Mouse (Mus musculus) hindbrain, postnatal 0 days (tissue): ENCODE data around the gene Syna. TPM values are rescaled to one million over a fixed set of nuclear protein-coding genes. Genes with fewer than 3 reads are reported as not detected.

Experiments used
- ATAC-seq: fragments of 200-750 bp; cut with Nextera tagmentation; 2 replicates; pipeline ENCODE4 v1.8.0; 2017; ENCODE audit warnings: mild to moderate bottlenecking, moderate TSS enrichment, moderate library complexity
- DNase-seq: peaks from one replicate; pipeline ENCODE4 v3.0.0-alpha.2; 2015; ENCODE audit warnings: low spot score
- H3K27ac ChIP-seq: fragments of 300-500 bp; sonication (generic); 2 replicates; pipeline ENCODE4 v1.5.1; 2014; ENCODE audit warnings: mild to moderate bottlenecking
- H3K27me3 ChIP-seq: fragments of 300-500 bp; sonication (generic); 2 replicates; pipeline ENCODE4 v1.6.1; 2014; ENCODE audit warnings: low read length, mixed read lengths; ENCODE audit not compliant: insufficient read depth
- H3K36me3 ChIP-seq: fragments of 300-500 bp; sonication (generic); 2 replicates; pipeline ENCODE4 v1.6.1; 2014; ENCODE audit warnings: low read length, mixed read lengths; ENCODE audit not compliant: insufficient read depth
- H3K4me1 ChIP-seq: fragments of 300-500 bp; sonication (generic); 2 replicates; pipeline ENCODE4 v1.6.1; 2014; ENCODE audit warnings: antibody characterized with exemption, low read length, mixed read lengths; ENCODE audit not compliant: insufficient read depth
- H3K4me2 ChIP-seq: fragments of 300-500 bp; sonication (generic); 2 replicates; pipeline ENCODE4 v1.6.1; 2014; ENCODE audit warnings: low read depth, mild to moderate bottlenecking, low read length, moderate library complexity, mixed read lengths
- H3K4me3 ChIP-seq: fragments of 300-500 bp; sonication (generic); 2 replicates; pipeline ENCODE4 v1.5.1; 2014; ENCODE audit warnings: low read length
- H3K9ac ChIP-seq: fragments of 300-500 bp; sonication (generic); replicated peaks from 2 replicates; pipeline ENCODE4 v1.6.1; 2014; ENCODE audit warnings: mild to moderate bottlenecking, low read length, moderate library complexity, mixed read lengths
- H3K9me3 ChIP-seq: fragments of 300-500 bp; sonication (generic); 2 replicates; pipeline ENCODE4 v1.6.1; 2016; ENCODE audit warnings: low read length, mixed read lengths
- CTCF ChIP-seq: IDR thresholded peaks from 2 replicates; pipeline ENCODE4 v1.5.1; 2016; ENCODE audit warnings: antibody characterized with exemption, control low read depth, low read depth
- WGBS: fragments of 180-500 bp; shearing (Covaris S2); extraction: QIAGEN DNeasy Blood & Tissue Kit; methylation state at CpG from one replicate; pipeline ENCODE4 v1.1.7; 2014; 5-methylcytosine and 5-hydroxymethylcytosine counted together
- polyA plus RNA-seq: library from polyadenylated mRNA; unstranded; fragments of >200 nt; fragmentation: Nextera tagmentation; extraction: Ambion mirVana; gene quantifications from 2 replicates; pipeline ENCODE4 v1.2.1, GENCODE M21; 2015
- total RNA-seq: library from RNA; depleted of rRNA; stranded (reverse); fragments of >200 nt; gene quantifications from 2 replicates; pipeline ENCODE4 v1.2.3, GENCODE M21; 2014

Syna gene
- total and polyA plus RNA-seq, 2 experiments from 2014 or later = 0.81 TPM; not detected in 1

DNA sequence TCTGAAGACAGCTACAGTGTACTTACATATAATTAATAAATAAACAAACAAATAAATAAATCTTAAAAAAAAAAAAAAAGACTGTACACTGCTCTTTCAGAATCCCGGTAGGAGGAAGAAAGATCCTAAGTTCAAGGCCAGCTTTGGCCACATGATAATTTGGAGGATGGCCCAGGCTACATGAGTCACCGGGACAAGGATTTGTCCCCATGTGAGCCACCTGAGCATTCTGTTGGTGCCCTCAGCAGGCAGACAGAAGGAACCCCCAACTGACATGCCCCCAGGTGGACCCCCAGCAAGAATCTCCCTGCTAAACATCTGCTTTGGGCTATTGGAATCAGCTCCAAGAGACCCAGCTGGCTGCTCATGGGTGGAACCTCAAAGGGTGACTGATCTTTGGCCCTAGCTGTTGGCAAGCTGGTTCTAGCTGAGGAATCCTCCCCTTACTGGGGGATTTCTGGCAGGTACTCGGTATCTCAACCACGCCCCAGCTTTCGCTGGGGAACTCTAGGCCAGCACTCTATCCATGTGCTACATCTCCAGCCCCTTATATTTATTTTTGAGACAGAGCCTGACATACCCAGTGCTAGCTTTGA lies 5.9 kb downstream of the Syna start:
- no peaks in the 10 kb centered on the region for H3K27me3 ChIP-seq
- WGBS = 81% methylated on average over 5 of the region's 5 CpGs
- no peak for ATAC-seq
- H3K4me3 ChIP-seq = no peak overlapping the region
- DNase-seq = no peak
- H3K9ac ChIP-seq = no peak overlapping the region
- H3K27ac ChIP-seq = no peak overlapping the region
- no peak overlapping the region for H3K4me2 ChIP-seq
- no peak for TF ChIP-seq CTCF
- peaks cover 19% of the 10 kb centered on the region; the same call in 1 of the 2 replicates for H3K4me1 ChIP-seq
- no peaks in the 10 kb centered on the region for H3K36me3 ChIP-seq
- no peaks in the 10 kb centered on the region for H3K9me3 ChIP-seq

DNA sequence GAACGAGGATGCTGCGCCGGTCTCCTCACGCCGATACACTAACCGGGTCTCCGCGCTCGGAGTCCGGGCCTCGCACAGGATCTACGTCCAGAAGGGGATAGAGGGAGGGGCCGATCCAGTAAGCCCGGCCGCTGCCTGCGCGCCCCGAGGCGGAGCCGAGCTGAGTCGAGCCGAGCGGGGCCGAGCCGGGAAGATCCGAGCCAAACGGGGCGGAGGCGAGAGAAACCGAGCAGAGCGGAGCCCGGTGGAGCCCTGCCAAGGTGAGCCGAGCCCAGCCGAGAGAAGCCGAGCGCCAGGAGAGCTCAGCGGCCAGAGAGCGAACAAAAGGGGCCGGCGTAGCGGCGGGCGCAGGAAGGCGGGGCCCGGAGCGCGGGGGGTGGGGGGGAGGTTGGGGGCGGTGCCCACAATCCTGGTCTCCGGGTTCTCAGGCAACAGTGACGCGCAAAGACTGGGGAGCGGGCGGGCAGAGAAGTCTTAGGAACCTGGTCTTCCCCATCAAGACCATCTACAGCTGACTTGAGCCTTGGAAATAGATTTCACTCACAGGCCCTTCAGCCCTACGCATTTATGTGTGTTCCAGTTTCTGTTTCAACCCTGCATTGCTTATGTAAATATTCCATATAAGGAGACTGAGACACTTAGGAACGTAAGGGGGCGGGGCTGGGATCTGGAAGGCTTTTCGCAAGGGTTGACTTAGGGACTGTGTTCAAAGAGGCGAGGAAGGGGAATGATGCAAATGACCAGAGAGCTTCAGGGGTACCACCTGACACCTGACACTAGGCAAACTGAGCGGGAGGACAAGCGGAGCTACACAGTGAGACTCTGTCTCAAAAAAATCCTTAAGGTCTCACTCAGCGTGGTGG lies 7.6 kb downstream of the Syna start, which contains the start of gene Clip2:
TSS of gene Clip2 (minus strand) at position 325 of the 863 bp plus-strand sequence.
- Histone ChIP-seq H3K27me3 (no peaks in the 10 kb centered on the region), H3K27ac (peak within 1 kb of the TSS; percentile 94), H3K9me3 (no peaks in the 10 kb centered on the region), H3K4me3 (peak within 1 kb of the TSS; percentile 84), H3K36me3 (no peaks in the 10 kb centered on the region), H3K9ac (peak within 1 kb of the TSS; percentile 89), H3K4me2 (peak within 1 kb of the TSS; percentile 78), H3K4me1 (peaks cover 25% of the 10 kb centered on the region; the same call in 1 of the 2 replicates)
- DNase-seq (peak; percentile 99), ATAC-seq (peak; percentile 96)
- TF ChIP-seq CTCF = peak; percentile 34
- under 1% methylated on average over 53 of the region's 61 CpGs for WGBS

DNA sequence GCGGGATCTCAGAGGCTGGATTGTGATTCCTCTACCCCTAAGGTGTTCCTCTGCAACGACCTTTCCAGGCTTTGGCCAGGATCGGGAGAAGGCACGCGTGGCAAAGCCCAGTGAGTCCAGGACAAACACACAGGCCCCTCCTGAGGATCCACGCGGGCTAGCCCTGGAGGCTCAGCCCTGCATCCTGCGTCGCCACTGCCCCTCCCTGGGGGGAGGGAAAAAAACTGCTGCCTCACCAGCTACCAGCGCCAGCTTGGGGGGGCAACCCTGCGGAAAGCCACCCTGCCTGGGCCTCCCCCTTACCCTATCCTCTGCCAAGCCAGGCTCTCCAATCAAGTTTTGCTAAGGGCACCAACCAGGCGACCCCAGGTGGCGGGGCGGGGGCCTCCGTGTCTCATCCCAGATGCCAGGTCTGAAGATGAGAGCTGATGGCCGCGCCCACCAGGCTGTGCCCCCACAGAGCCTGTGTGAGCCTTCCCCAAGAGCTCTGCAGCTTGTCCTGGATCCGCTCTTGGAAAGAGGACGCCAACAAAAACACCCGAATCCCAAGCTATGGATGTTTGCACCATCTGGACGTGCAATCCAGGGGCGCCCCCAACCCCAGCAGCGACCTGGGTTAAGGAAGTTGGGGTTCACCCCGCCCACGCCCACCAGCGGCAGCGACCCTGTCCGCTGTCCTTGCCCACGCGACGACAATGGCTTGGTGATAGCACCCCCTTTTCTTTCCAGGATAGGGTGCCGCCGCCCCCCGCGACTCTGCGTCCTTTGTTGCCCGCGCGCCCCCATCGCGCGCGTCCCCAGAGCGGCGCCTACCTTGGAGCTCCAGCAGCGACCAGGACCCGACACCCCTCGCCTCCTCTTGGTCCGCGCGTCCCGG lies 8.5 kb downstream of the Syna start:
- TF ChIP-seq CTCF = peak; percentile 6; the same call in 1 of the 2 replicates
- Histone ChIP-seq H3K4me1 (peaks cover 30% of the 10 kb centered on the region; the same call in 1 of the 2 replicates), H3K27ac (peak overlapping the region; percentile 94), H3K9me3 (no peaks in the 10 kb centered on the region), H3K27me3 (no peaks in the 10 kb centered on the region), H3K4me2 (peak overlapping the region; percentile 78), H3K4me3 (peak overlapping the region; percentile 84), H3K36me3 (no peaks in the 10 kb centered on the region), H3K9ac (peak overlapping the region; percentile 89)
- under 1% methylated on average over 49 of the region's 52 CpGs for WGBS
- ATAC-seq (peak; percentile 21), DNase-seq (peak; percentile 82)

DNA sequence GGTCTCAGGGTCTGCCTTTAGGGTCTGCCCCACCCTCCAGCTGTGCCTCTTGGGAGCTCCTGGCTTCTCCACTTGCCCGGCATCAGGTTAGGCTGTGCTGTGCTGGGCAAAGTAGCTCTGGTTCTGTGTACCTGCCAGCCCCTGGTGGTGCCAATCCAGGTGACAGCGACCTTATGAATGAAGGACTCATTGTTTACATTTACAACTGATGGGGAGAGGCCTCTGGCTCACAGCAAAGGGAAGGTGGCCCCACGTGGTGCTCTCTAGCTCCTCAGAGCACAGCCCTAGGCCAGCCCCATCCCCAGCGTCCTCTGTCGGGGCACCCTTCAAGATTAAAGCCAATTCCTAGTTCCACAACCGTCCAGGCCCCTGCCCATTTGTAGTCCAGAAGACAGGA lies 9.1 kb downstream of the Syna start:
- Histone ChIP-seq H3K9ac (peak overlapping the region; percentile 89), H3K27me3 (no peaks in the 10 kb centered on the region), H3K9me3 (no peaks in the 10 kb centered on the region), H3K4me2 (peak overlapping the region; percentile 78), H3K36me3 (no peaks in the 10 kb centered on the region), H3K4me1 (peaks cover 33% of the 10 kb centered on the region), H3K27ac (peak overlapping the region; percentile 94), H3K4me3 (peak overlapping the region; percentile 84)
- DNase-seq (peak; percentile 25), ATAC-seq (no peak)
- WGBS = 6% methylated on average over 6 of the region's 6 CpGs
- TF ChIP-seq CTCF = peak; percentile 13

DNA sequence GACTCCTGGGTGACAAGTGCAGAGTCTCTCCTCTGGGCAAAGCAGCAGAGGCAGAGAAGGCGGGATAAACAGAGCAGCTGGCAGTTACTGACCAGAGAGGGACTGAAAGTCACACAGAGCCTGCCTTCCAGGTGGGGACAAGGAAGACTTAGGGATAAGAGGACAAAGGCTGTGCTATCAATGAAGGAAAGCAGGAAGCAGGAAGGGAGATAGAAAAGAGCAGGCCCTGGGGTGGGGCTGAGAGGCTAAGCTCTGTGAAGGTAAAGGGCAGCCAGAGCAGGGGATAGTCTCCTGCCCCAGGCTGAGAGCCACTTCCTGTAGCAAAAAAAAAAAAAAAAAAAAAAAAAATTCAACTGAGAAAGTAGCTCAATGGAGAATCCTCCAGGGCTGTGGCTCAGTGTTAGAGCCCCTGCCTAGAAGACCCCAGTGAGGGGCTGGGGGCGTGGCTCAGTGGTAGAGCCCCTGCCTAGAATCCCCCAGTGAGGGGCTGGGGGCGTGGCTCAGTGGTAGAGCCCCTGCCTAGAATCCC lies 10.3 kb downstream of the Syna start:
- Histone ChIP-seq H3K9me3 (no peaks in the 10 kb centered on the region), H3K4me3 (no peak overlapping the region), H3K27ac (no peak overlapping the region), H3K4me1 (peaks cover 29% of the 10 kb centered on the region), H3K4me2 (peak overlapping the region; percentile 78), H3K36me3 (no peaks in the 10 kb centered on the region), H3K9ac (0 out of 2 replicates have a peak overlapping the region, but pooled peaks have one; percentile 30), H3K27me3 (no peaks in the 10 kb centered on the region)
- ATAC-seq (no peak), DNase-seq (no peak)
- no peak for TF ChIP-seq CTCF
- WGBS = 85% methylated on average over 2 of the region's 3 CpGs

GRCm38 (mm10) chr5:134548306-134548705 lies 11.7 kb downstream of the Syna start:
- no peak for TF ChIP-seq CTCF
- WGBS = 29% methylated on average over 5 of the region's 5 CpGs
- no peaks in the 10 kb centered on the region for H3K27me3 ChIP-seq
- no peak overlapping the region for H3K9ac ChIP-seq
- H3K27ac ChIP-seq = no peak overlapping the region
- H3K4me2 ChIP-seq = peak overlapping the region; percentile 25; the same call in 1 of the 2 replicates
- no peaks in the 10 kb centered on the region for H3K9me3 ChIP-seq
- ATAC-seq (no peak), DNase-seq (peak; percentile 14)
- H3K36me3 ChIP-seq = no peaks in the 10 kb centered on the region
- H3K4me3 ChIP-seq = no peak overlapping the region
- H3K4me1 ChIP-seq = peaks cover 34% of the 10 kb centered on the region
